Mouse (Mus musculus): ENCODE data around the gene Axdnd1.

GRCm38 (mm10) chr1:156442776-156443175 is 21.8 kb upstream of the Axdnd1 start:
- TF ChIP-seq ZC3H11A (IDR thresholded peaks at IDR 0.05; ENCODE audit: borderline replicate concordance, low read depth, low read length) (no peak), CHD2 (IDR thresholded peaks at IDR 0.05; ENCODE audit: low read depth, low read length) (no peak)
